Mouse (Mus musculus) cerebellum, postnatal 10 days (tissue): ENCODE measurements around the gene Fkbp3.

Source experiments
- DNase-seq, 2 experiments: peaks; one replicate each; pipeline ENCODE4 v3.0.0; 2021; ENCODE audit warnings: mixed read lengths in 2 of 2

The Fkbp3 gene

DNA sequence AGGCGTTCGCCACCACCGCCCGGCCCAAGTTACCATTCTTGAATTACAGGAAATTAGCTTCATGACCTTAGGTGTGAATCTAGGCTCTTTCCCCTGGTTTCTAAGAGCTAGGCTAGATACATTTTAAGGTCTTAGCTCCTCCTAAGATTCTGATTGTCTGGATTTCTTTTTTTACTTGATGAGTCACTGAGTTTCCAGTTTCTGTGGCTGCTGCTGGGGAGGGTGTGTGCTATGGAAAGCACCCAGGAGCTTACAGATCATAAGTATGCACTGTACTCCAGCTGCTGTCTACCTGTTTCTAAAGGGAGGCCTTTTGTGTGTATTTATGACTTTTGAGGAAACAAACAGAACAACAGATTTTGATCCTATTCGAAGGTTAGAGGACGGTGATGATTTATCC, 51.0 kb downstream of the Fkbp3 start:
- DNase-seq, result no peak
